Mouse (Mus musculus) stomach, postnatal 0 days (tissue): ENCODE results near the gene Bgn.

Experiments used
- CTCF ChIP-seq: IDR thresholded peaks from 2 replicates; pipeline ENCODE4 v1.5.1; 2016; ENCODE audit warnings: antibody characterized with exemption, low read depth, mild to moderate bottlenecking, moderate library complexity
- EP300 ChIP-seq: optimal IDR thresholded peaks from 2 replicates; pipeline ENCODE3; 2016; ENCODE audit warnings: antibody characterized with exemption

GRCm38 (mm10) chrX:73490186-73490585 lies 6.8 kb downstream of the Bgn start:
- TF ChIP-seq CTCF (no peak), EP300 (no peak)
